Mouse (Mus musculus) hindlimb bud, embryonic 11.5 days (tissue): ENCODE results near the gene Tdrkh.

Source experiments
- DNase-seq: peaks from one replicate; pipeline ENCODE4 v3.0.0-alpha.2; 2012; ENCODE audit warnings: low read depth, low spot score; ENCODE audit errors: extremely low spot score

Tdrkh gene

GRCm38 (mm10) chr3:94388047-94388446 is 25.0 kb upstream of the Tdrkh start:
- no peak for DNase-seq

- no peak for DNase-seq
Observed at GRCm38 (mm10) chr3:94389420-94389819, 23.7 kb upstream of the Tdrkh start.

- DNase-seq = no peak
Observed at GRCm38 (mm10) chr3:94391001-94391400, 22.1 kb upstream of the Tdrkh start.

GRCm38 (mm10) chr3:94392128-94392527 is 20.9 kb upstream of the Tdrkh start:
- DNase-seq = no peak

- DNase-seq = no peak
Observed at GRCm38 (mm10) chr3:94393049-94393448, 20.0 kb upstream of the Tdrkh start.

GRCm38 (mm10) chr3:94396336-94396735 is 16.7 kb upstream of the Tdrkh start:
- DNase-seq = no peak

GRCm38 (mm10) chr3:94396851-94397250 is 16.2 kb upstream of the Tdrkh start:
- no peak for DNase-seq

GRCm38 (mm10) chr3:94398217-94398616 is 14.9 kb upstream of the Tdrkh start, which contains the start of gene Lingo4:
Gene Lingo4 (plus strand): TSS chr3:94398517.
- DNase-seq = no peak

GRCm38 (mm10) chr3:94398943-94399481 is 14.1 kb upstream of the Tdrkh start:
- no peak for DNase-seq

- DNase-seq = no peak
Observed at GRCm38 (mm10) chr3:94399663-94400310, 13.3 kb upstream of the Tdrkh start.

- no peak for DNase-seq
Observed at GRCm38 (mm10) chr3:94402451-94402850, 10.6 kb upstream of the Tdrkh start.

- no peak for DNase-seq
Observed at GRCm38 (mm10) chr3:94404366-94405054, 8.6 kb upstream of the Tdrkh start.

- no peak for DNase-seq
Observed at GRCm38 (mm10) chr3:94405561-94405960, 7.5 kb upstream of the Tdrkh start.

GRCm38 (mm10) chr3:94412530-94412929 is 543 bp upstream of the Tdrkh start:
- no peak for DNase-seq

GRCm38 (mm10) chr3:94430980-94431379 is 17.9 kb downstream of the Tdrkh start:
- DNase-seq = no peak

- DNase-seq = no peak
Observed at GRCm38 (mm10) chr3:94434305-94434704, 21.2 kb downstream of the Tdrkh start.

- no peak for DNase-seq
Observed at GRCm38 (mm10) chr3:94436420-94436819, 23.3 kb downstream of the Tdrkh start.

GRCm38 (mm10) chr3:94441182-94441581 is 28.1 kb downstream of the Tdrkh start:
- no peak for DNase-seq

- DNase-seq = peak; percentile 82
Observed at GRCm38 (mm10) chr3:94442951-94443596, 30.0 kb downstream of the Tdrkh start, which contains the start of gene Mrpl9. Gene Mrpl9 (plus strand): TSS chr3:94443318.

- DNase-seq = no peak
Observed at GRCm38 (mm10) chr3:94443597-94443964, 30.5 kb downstream of the Tdrkh start, which contains the start of gene Oaz3. Gene Oaz3 (minus strand): TSS chr3:94443915.

- DNase-seq = no peak
Observed at GRCm38 (mm10) chr3:94449377-94449776, 36.3 kb downstream of the Tdrkh start.

GRCm38 (mm10) chr3:94456529-94457000 is 43.5 kb downstream of the Tdrkh start:
- DNase-seq = peak; percentile 91
